ENCODE assay signal across 32 mouse cellular contexts in genomic region chr15:24161974-24162373, GRCm38 (mm10).
"Had no signal": no experiment of that assay in that cellular context is flagged by ENCODE, and none has a peak within 500 bp of the region (broad histone marks: within the 10 kb centered on the region; RNA-seq: fewer than 3 reads in every experiment).

No protein-coding gene starts in this region.

- ATAC-seq: liver, embryonic 12.5 days; liver, postnatal 0 days; lung, postnatal 0 days; midbrain, embryonic 13.5 days; midbrain, embryonic 15.5 days; midbrain, embryonic 16.5 days had no signal

- DNase-seq: left cerebral cortex, postnatal 4 days; liver; liver, embryonic 13.5 days; liver, postnatal 0 days; lung, adult 18-20 months; lung, adult 2 months; lung, embryonic 14.5 days; lung, postnatal 10 days; lung, postnatal 14 days; lung, postnatal 36 days; lung, postnatal 4 days; midbrain, embryonic 14.5 days had no signal

- H3K36me3 ChIP-seq: limb, embryonic 10.5 days; limb, embryonic 12.5 days; limb, embryonic 13.5 days; limb, embryonic 15.5 days; liver, embryonic 12.5 days; liver, embryonic 13.5 days; liver, embryonic 15.5 days; lung, embryonic 15.5 days; midbrain, embryonic 10.5 days; midbrain, embryonic 12.5 days; midbrain, embryonic 13.5 days; midbrain, embryonic 15.5 days; neural tube, embryonic 12.5 days had no signal

- H3K4me1 ChIP-seq: limb, embryonic 10.5 days; limb, embryonic 12.5 days; limb, embryonic 13.5 days; limb, embryonic 15.5 days; liver, embryonic 12.5 days; liver, embryonic 13.5 days; liver, embryonic 15.5 days; lung, embryonic 15.5 days; megakaryocyte, embryonic 14.5 days; midbrain, embryonic 10.5 days; midbrain, embryonic 12.5 days; midbrain, embryonic 13.5 days; midbrain, embryonic 15.5 days; neural tube, embryonic 12.5 days had no signal

- H3K4me3 ChIP-seq: limb, embryonic 10.5 days; limb, embryonic 12.5 days; limb, embryonic 13.5 days; limb, embryonic 15.5 days; liver, embryonic 12.5 days; liver, embryonic 13.5 days; liver, embryonic 15.5 days; lung, embryonic 15.5 days; megakaryocyte, embryonic 14.5 days; midbrain, embryonic 10.5 days; midbrain, embryonic 12.5 days; midbrain, embryonic 13.5 days; midbrain, embryonic 15.5 days; myocyte; neural tube, embryonic 12.5 days had no signal

- H3K27me3 ChIP-seq: limb, embryonic 12.5 days; limb, embryonic 13.5 days; limb, embryonic 15.5 days; liver, embryonic 12.5 days; liver, embryonic 13.5 days; liver, embryonic 15.5 days; lung, embryonic 15.5 days; megakaryocyte, embryonic 14.5 days; midbrain, embryonic 12.5 days; midbrain, embryonic 13.5 days; midbrain, embryonic 15.5 days; neural tube, embryonic 12.5 days had no signal

- H3K4me2 ChIP-seq: limb, embryonic 12.5 days; limb, embryonic 13.5 days; limb, embryonic 15.5 days; liver, embryonic 11.5 days; liver, embryonic 12.5 days; liver, embryonic 13.5 days; liver, embryonic 15.5 days; lung, embryonic 14.5 days; lung, embryonic 15.5 days; midbrain, embryonic 11.5 days; midbrain, embryonic 12.5 days; midbrain, embryonic 13.5 days; midbrain, embryonic 15.5 days; neural tube, embryonic 12.5 days had no signal

- H3K27ac ChIP-seq: limb, embryonic 10.5 days; limb, embryonic 12.5 days; limb, embryonic 13.5 days; limb, embryonic 15.5 days; liver, embryonic 12.5 days; liver, embryonic 13.5 days; liver, embryonic 14.5 days; liver, embryonic 15.5 days; lung, embryonic 15.5 days; macrophage; midbrain, embryonic 10.5 days; midbrain, embryonic 12.5 days; midbrain, embryonic 13.5 days; midbrain, embryonic 15.5 days; neural tube, embryonic 12.5 days had no signal

- H3K9ac ChIP-seq: limb, embryonic 12.5 days; limb, embryonic 13.5 days; limb, embryonic 15.5 days; liver, embryonic 12.5 days; liver, embryonic 13.5 days; liver, embryonic 14.5 days; liver, embryonic 15.5 days; liver, postnatal 0 days; lung, embryonic 14.5 days; lung, embryonic 15.5 days; midbrain, embryonic 12.5 days; midbrain, embryonic 13.5 days; midbrain, embryonic 15.5 days; neural tube, embryonic 12.5 days had no signal

- H3K9me3 ChIP-seq: limb, embryonic 10.5 days; limb, embryonic 12.5 days; limb, embryonic 13.5 days; limb, embryonic 15.5 days; liver, embryonic 13.5 days; liver, embryonic 15.5 days; lung, embryonic 15.5 days; megakaryocyte, embryonic 14.5 days; midbrain, embryonic 10.5 days; midbrain, embryonic 12.5 days; midbrain, embryonic 13.5 days; midbrain, embryonic 15.5 days; neural tube, embryonic 12.5 days had no signal
